Mouse (Mus musculus): Measurements from ENCODE around the gene Mif. TPM values are rescaled to one million over a fixed set of nuclear protein-coding genes. Genes with fewer than 3 reads are reported as not detected.

The Mif gene
- polyA plus RNA-seq, 1 experiment from 2014 or later: 1,576 TPM

Other genes with a start within 250 kb of the Mif start
- 3.8 and 4.0 TPM in 2 replicates for gene Susd2, start 216.2 kb downstream of the Mif start, polyA plus RNA-seq (2015; fragmentation: Nextera tagmentation; extraction: Ambion mirVana)
- gene Cabin1, start 95.9 kb downstream of the Mif start, polyA plus RNA-seq (2015; fragmentation: Nextera tagmentation; extraction: Ambion mirVana): 39.5 and 45.7 TPM in 2 replicates
- gene Ddt, start 86.8 kb downstream of the Mif start, polyA plus RNA-seq (2015; fragmentation: Nextera tagmentation; extraction: Ambion mirVana): 86.6 and 96.6 TPM in 2 replicates
- not detected in 2 replicates for gene Gm20441, start 79.3 kb downstream of the Mif start, polyA plus RNA-seq (2015; fragmentation: Nextera tagmentation; extraction: Ambion mirVana)
- gene Gstt3, start 78.8 kb downstream of the Mif start, polyA plus RNA-seq (2015; fragmentation: Nextera tagmentation; extraction: Ambion mirVana): 0.91 and 1.1 TPM in 2 replicates
- 7.2 and 7.7 TPM in 2 replicates for gene Gstt1, start 61.7 kb downstream of the Mif start, polyA plus RNA-seq (2015; fragmentation: Nextera tagmentation; extraction: Ambion mirVana)
- not detected in 2 replicates for gene Gstt4, start 37.7 kb downstream of the Mif start, polyA plus RNA-seq (2015; fragmentation: Nextera tagmentation; extraction: Ambion mirVana)
- gene Gstt2, start 22.8 kb downstream of the Mif start, polyA plus RNA-seq (2015; fragmentation: Nextera tagmentation; extraction: Ambion mirVana): 6.9 and 7.1 TPM in 2 replicates
- 1.7 and 1.8 TPM in 2 replicates for gene Derl3, start 33.2 kb upstream of the Mif start, polyA plus RNA-seq (2015; fragmentation: Nextera tagmentation; extraction: Ambion mirVana)
- gene Smarcb1, start 61.4 kb upstream of the Mif start, polyA plus RNA-seq (2015; fragmentation: Nextera tagmentation; extraction: Ambion mirVana): 302 and 313 TPM in 2 replicates
- 37.0 and 37.8 TPM in 2 replicates for gene Chchd10, start 72.9 kb upstream of the Mif start, polyA plus RNA-seq (2015; fragmentation: Nextera tagmentation; extraction: Ambion mirVana)
- gene Mmp11, start 76.3 kb upstream of the Mif start, polyA plus RNA-seq (2015; fragmentation: Nextera tagmentation; extraction: Ambion mirVana): 26.8 and 34.9 TPM in 2 replicates
- 1.7 and 2.3 TPM in 2 replicates for gene Gm867, start 80.4 kb upstream of the Mif start, polyA plus RNA-seq (2015; fragmentation: Nextera tagmentation; extraction: Ambion mirVana)
- gene Vpreb3, start 82.8 kb upstream of the Mif start, polyA plus RNA-seq (2015; fragmentation: Nextera tagmentation; extraction: Ambion mirVana): 0.57 and 1.2 TPM in 2 replicates
- not detected in 2 replicates for gene Gm5134, start 94.3 kb upstream of the Mif start, polyA plus RNA-seq (2015; fragmentation: Nextera tagmentation; extraction: Ambion mirVana)
- 12.0 and 12.5 TPM in 2 replicates for gene Zfp280b, start 172.4 kb upstream of the Mif start, polyA plus RNA-seq (2015; fragmentation: Nextera tagmentation; extraction: Ambion mirVana)

All from hindbrain, embryonic 13.5 days (tissue).